Mouse (Mus musculus) heart, adult 2 months (tissue): ENCODE data around the gene Cpped1. TPM values are rescaled to one million over a fixed set of nuclear protein-coding genes. Genes with fewer than 3 reads are reported as not detected.

ENCODE experiments used
- DNase-seq, 2 experiments: peaks; one replicate each; pipeline ENCODE4 v3.0.0; 2021
- H3K27ac ChIP-seq: fragments of 200-600 bp; 2 replicates; pipeline ENCODE4 v1.8.1; 2022
- H3K27me3 ChIP-seq: fragments of 200-500 bp; 2 replicates; pipeline ENCODE4 v1.6.1; 2012; ENCODE audit warnings: mild to moderate bottlenecking, low read length, inconsistent platforms, mixed read lengths; ENCODE audit not compliant: control insufficient read depth, insufficient read depth
- H3K36me3 ChIP-seq: fragments of 200-500 bp; 2 replicates; pipeline ENCODE4 v1.6.1; 2012; ENCODE audit warnings: low read length, inconsistent platforms; ENCODE audit not compliant: control insufficient read depth, insufficient read depth
- H3K4me1 ChIP-seq: fragments of 200-500 bp; 2 replicates; pipeline ENCODE4 v1.6.1; 2011; ENCODE audit warnings: low read length; ENCODE audit not compliant: control insufficient read depth, insufficient read depth
- H3K4me3 ChIP-seq: fragments of 200-600 bp; 2 replicates; pipeline ENCODE4 v1.8.1; 2022
- H3K79me2 ChIP-seq: fragments of 200-500 bp; replicated peaks from 2 replicates; pipeline ENCODE4 v1.6.1; 2012; ENCODE audit warnings: mild to moderate bottlenecking, inconsistent platforms, low read length, moderate library complexity, mixed read lengths; ENCODE audit not compliant: control insufficient read depth, insufficient read depth
- H3K9ac ChIP-seq: fragments of 200-500 bp; 2 replicates; pipeline ENCODE4 v1.6.1; 2012; ENCODE audit warnings: low read depth, mild to moderate bottlenecking, control low read depth, inconsistent platforms, low read length, mixed read lengths
- CTCF ChIP-seq: fragments of 200-600 bp; IDR thresholded peaks from 2 replicates; pipeline ENCODE4 v1.8.1; 2022; ENCODE audit warnings: antibody characterized with exemption, mild to moderate bottlenecking, moderate library complexity
- EP300 ChIP-seq: fragments of 200-500 bp; IDR thresholded peaks from 2 replicates; pipeline ENCODE4 v1.6.1; 2011; ENCODE audit warnings: low read depth, low read length, control low read depth; ENCODE audit not compliant: insufficient read depth
- POLR2A ChIP-seq: fragments of 200-500 bp; IDR thresholded peaks from 2 replicates; pipeline ENCODE4 v1.6.1; 2011; ENCODE audit warnings: mild to moderate bottlenecking, low read depth, low read length, control low read depth; ENCODE audit not compliant: insufficient read depth
- WGBS: fragments of 180-500 bp; shearing (Covaris S2); methylation state at CpG from one replicate; pipeline ENCODE4 v1.1.7; 2018; 5-methylcytosine and 5-hydroxymethylcytosine counted together
- intact Hi-C: fragments of 180-260 bp; cut with DNase I; formaldehyde crosslinking; loops from one replicate; pipeline ENCODE4 v1.15.1; 2025
- polyA plus RNA-seq: library from polyadenylated mRNA; depleted of rRNA; stranded (reverse); fragments of >200 nt; gene quantifications from 2 replicates; pipeline ENCODE4 v1.2.3, GENCODE M21; 2012
- total RNA-seq, 2 experiments: library from RNA; stranded (reverse); gene quantifications; 2 replicates each; pipeline ENCODE4 v1.2.3; 2021

Gene Cpped1
- total and polyA plus RNA-seq, 3 experiments = 30.1 to 54.1 (median 49.8) TPM

DNA sequence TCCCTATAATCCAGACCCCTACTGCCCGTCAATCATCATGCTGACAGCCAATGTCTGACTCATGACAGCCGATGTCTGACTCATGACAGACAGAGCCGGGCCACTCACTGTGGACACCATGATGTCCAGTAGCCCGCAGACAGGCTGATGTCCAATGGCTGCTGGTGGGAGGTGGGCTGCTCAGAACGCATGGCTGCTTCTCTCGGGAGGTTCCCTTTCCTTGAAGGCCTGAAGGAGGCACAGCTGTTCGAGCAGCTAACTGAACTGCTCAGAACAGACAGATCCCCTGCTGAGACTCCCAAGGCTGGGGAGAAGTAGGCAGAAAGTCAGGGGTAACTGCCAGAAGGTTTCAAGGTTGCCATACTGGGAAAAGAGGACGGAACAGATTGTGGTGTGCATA is 97.1 kb downstream of the Cpped1 start:
- Histone ChIP-seq H3K36me3 (no peaks in the 10 kb centered on the region), H3K79me2 (no peaks in the 10 kb centered on the region; the same call in 1 of the 2 replicates), H3K27ac (no peak overlapping the region), H3K4me1 (no peaks in the 10 kb centered on the region; the same call in 1 of the 2 replicates), H3K9ac (no peak overlapping the region), H3K4me3 (no peak overlapping the region), H3K27me3 (no peaks in the 10 kb centered on the region)
- TF ChIP-seq CTCF = no peak
- TF ChIP-seq EP300 = no peak
- no peak for TF ChIP-seq POLR2A
- WGBS = 80% methylated on average over 8 of the region's 8 CpGs
- no peak for DNase-seq
- intact Hi-C loops = no loop called here

DNA sequence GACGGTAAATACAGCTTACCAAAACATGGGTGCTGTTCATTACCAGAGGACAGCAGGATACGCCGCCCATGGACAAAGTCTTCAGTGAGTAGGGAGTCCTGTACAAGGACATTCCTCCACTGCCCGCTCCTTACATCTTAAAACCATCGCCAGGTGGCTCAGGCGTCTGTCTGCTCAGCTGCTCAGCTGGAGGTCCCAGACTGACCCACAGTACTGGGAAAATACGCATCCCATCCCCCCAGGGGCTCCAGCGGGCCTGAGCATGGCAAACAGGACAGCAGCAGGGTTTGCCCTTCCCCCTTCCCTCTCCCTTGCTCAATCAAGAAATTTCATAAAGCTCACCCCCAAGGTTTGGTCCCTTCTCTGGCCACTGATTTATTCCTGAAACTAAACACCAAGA is 99.6 kb downstream of the Cpped1 start:
- intact Hi-C loops = no loop called here
- no peaks in the 10 kb centered on the region; the same call in 1 of the 2 replicates for H3K79me2 ChIP-seq
- no peak overlapping the region for H3K9ac ChIP-seq
- no peaks in the 10 kb centered on the region for H3K36me3 ChIP-seq
- no peaks in the 10 kb centered on the region for H3K4me1 ChIP-seq
- H3K27ac ChIP-seq = no peak overlapping the region
- WGBS = 79% methylated on average over 8 of the region's 8 CpGs
- no peak for DNase-seq
- no peak overlapping the region for H3K4me3 ChIP-seq
- H3K27me3 ChIP-seq = no peaks in the 10 kb centered on the region
- no peak for TF ChIP-seq POLR2A
- no peak for TF ChIP-seq EP300
- TF ChIP-seq CTCF = no peak

DNA sequence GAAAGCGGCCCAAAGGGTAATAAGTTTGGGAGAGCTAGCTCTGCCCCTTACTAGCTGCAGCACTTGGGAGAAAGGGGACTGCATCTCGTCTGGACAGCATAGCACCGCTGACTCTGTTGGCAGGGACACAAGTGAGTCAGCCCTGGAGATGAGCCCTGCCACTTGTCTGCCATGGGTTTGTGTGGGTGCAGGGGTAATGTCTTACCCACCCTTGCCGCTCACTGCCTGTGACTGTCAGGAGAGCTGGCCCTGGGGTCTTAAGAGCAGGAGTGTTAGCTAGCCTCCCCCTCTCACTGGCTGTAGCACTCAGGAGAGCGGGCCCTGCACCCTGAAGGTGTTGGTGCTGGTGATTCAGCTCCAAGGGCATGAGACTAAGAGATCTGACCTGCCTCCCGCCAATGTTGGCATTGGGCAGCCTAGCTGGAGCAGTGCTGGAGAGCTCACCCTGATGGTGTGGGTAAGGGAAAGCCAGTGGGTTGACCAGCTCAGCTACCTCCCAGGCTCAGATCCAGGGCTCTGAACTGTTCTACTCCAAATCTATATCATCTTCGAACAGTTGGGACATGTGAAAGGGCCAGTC is 107.2 kb downstream of the Cpped1 start:
- TF ChIP-seq POLR2A = no peak
- no peak for TF ChIP-seq CTCF
- TF ChIP-seq EP300 = no peak
- no peaks in the 10 kb centered on the region for H3K79me2 ChIP-seq
- no peak overlapping the region for H3K27ac ChIP-seq
- no peaks in the 10 kb centered on the region for H3K27me3 ChIP-seq
- WGBS = 74% methylated on average over 7 of the region's 7 CpGs
- intact Hi-C loops = no loop called here
- no peaks in the 10 kb centered on the region for H3K36me3 ChIP-seq
- H3K4me3 ChIP-seq = no peak overlapping the region
- H3K9ac ChIP-seq = no peak overlapping the region
- H3K4me1 ChIP-seq = no peaks in the 10 kb centered on the region
- DNase-seq = no peak

DNA sequence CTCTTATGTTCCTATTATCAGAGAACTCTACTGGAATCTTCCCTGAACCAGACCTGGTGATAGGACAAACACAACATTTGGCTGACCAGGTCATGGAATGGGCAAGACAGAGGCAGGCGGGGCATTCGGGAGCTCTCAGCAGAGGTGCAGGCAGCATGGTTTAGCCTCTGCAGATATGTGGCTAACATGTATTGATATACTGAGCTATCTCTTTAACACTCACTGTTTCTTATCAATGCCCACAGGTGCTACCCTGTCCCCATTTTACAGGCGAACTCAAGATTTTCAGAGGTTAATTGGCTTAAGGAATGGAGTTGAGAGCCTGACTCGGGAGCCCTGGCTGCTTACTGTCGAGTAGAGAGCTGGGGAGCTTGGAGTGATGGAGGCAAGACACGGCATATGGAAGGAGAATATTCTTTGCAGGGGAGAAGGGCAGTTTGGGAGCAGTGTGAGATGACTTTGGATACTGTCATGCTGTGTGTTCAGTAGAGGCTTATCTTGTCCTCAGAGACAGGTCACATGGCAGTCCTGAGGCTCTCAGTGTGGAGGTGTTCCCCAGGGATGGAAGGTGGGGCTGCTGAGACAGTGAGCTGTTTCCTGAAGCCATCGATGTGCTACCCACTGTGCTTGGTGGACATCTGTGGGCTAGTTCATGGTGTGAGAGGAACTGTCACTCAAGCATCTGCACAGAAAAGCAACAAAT is 113.3 kb downstream of the Cpped1 start:
- intact Hi-C loops = no loop called here

DNA sequence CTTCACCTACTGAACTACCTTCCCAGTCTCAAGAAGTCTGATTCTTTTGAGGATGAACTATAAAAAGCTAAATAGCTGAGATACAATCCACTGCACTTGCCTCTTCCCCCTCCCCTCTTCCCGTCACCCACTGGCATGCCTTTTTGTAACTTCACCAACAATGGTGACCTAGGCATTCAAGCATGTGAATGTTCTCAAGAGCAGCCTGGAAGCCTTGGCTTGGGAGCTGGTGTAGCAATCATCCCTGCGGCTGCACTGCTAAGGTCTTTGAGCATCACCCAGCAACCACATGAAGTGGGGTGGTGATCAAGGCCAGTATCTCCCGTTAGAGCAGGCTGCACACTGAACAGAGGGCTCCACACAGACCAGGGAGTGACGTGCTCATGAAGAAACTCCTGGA is 114.6 kb downstream of the Cpped1 start:
- WGBS = 73% methylated on average over 4 of the region's 4 CpGs
- Histone ChIP-seq H3K9ac (no peak overlapping the region), H3K4me3 (no peak overlapping the region), H3K36me3 (no peaks in the 10 kb centered on the region), H3K79me2 (no peaks in the 10 kb centered on the region), H3K27ac (no peak overlapping the region), H3K4me1 (peaks cover 2% of the 10 kb centered on the region; the same call in 1 of the 2 replicates), H3K27me3 (no peaks in the 10 kb centered on the region)
- intact Hi-C loops = no loop called here
- TF ChIP-seq CTCF (no peak), EP300 (no peak), POLR2A (no peak)
- DNase-seq = no peak

More for the DNA sequence above, 113.3 kb downstream of the Cpped1 start:
- Histone ChIP-seq H3K79me2 (no peaks in the 10 kb centered on the region), H3K27ac (no peak overlapping the region), H3K4me3 (no peak overlapping the region), H3K4me1 (peaks cover 2% of the 10 kb centered on the region; the same call in 1 of the 2 replicates), H3K36me3 (no peaks in the 10 kb centered on the region), H3K27me3 (no peaks in the 10 kb centered on the region), H3K9ac (no peak overlapping the region)
- no peak for DNase-seq
- 55% methylated on average over 7 of the region's 7 CpGs for WGBS
- TF ChIP-seq CTCF (no peak), EP300 (no peak)

DNA sequence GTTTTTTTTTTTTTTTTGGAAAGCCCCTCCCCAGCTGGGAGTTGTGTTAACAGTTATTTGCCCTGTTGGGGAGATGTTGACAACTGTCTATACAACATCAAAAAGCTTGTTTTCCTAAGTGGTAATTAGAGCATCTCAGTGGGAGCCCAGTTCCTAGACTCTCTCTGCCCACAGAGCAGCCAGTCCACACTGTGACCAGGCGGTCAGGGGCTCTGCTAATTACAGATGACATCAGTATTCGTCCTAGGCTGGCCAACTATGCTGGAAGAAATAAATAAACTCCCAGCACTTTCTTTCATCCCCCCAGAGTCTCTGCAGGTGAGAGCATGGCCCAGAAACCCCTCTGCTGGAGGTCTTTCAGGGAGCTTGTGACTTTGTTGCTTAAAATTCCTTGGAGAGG is 115.9 kb downstream of the Cpped1 start:
- Histone ChIP-seq H3K4me3 (no peak overlapping the region), H3K27ac (no peak overlapping the region), H3K27me3 (no peaks in the 10 kb centered on the region), H3K4me1 (peaks cover 2% of the 10 kb centered on the region; the same call in 1 of the 2 replicates), H3K9ac (no peak overlapping the region), H3K36me3 (no peaks in the 10 kb centered on the region), H3K79me2 (no peaks in the 10 kb centered on the region)
- intact Hi-C loops = no loop called here
- TF ChIP-seq POLR2A (no peak), CTCF (no peak), EP300 (no peak)
- no peak for DNase-seq
- 52% methylated on average over 2 of the region's 2 CpGs for WGBS
